Mouse (Mus musculus) lung, postnatal 0 days (tissue): ENCODE measurements around the gene Hmcn2. TPM values are rescaled to one million over a fixed set of nuclear protein-coding genes. Genes with fewer than 3 reads are reported as not detected.

Source experiments
- ATAC-seq: fragments of 200-750 bp; cut with Nextera tagmentation; 2 replicates; pipeline ENCODE4 v1.8.0; 2017; ENCODE audit warnings: moderate library complexity
- DNase-seq: peaks from one replicate; pipeline ENCODE4 v3.0.0-alpha.2; 2016; ENCODE audit warnings: low spot score
- H3K27ac ChIP-seq: fragments of 300-500 bp; sonication (generic); 2 replicates; pipeline ENCODE4 v1.5.1; 2014; ENCODE audit warnings: antibody characterized with exemption, mild to moderate bottlenecking, low read length, mixed read lengths
- H3K27me3 ChIP-seq: fragments of 300-500 bp; sonication (generic); replicated peaks from 2 replicates; pipeline ENCODE4 v1.6.1; 2014; ENCODE audit warnings: low read length, mixed read lengths; ENCODE audit not compliant: insufficient read depth
- H3K36me3 ChIP-seq: fragments of 300-500 bp; sonication (generic); 2 replicates; pipeline ENCODE4 v1.6.1; 2014; ENCODE audit warnings: low read length, mixed read lengths; ENCODE audit not compliant: insufficient read depth
- H3K4me1 ChIP-seq: fragments of 300-500 bp; sonication (generic); 2 replicates; pipeline ENCODE4 v1.6.1; 2014; ENCODE audit warnings: antibody characterized with exemption, low read depth, low read length, mixed read lengths; ENCODE audit not compliant: insufficient read depth
- H3K4me2 ChIP-seq: fragments of 300-500 bp; sonication (generic); replicated peaks from 2 replicates; pipeline ENCODE4 v1.6.1; 2014; ENCODE audit warnings: low read depth, mild to moderate bottlenecking, low read length, moderate library complexity, mixed read lengths
- H3K4me3 ChIP-seq: fragments of 300-500 bp; sonication (generic); 2 replicates; pipeline ENCODE4 v1.5.1; 2014; ENCODE audit warnings: low read depth, low read length
- H3K9ac ChIP-seq: fragments of 300-500 bp; sonication (generic); replicated peaks from 2 replicates; pipeline ENCODE4 v1.6.1; 2014; ENCODE audit warnings: low read depth, mild to moderate bottlenecking
- H3K9me3 ChIP-seq: fragments of 300-500 bp; sonication (generic); 2 replicates; pipeline ENCODE4 v1.6.1; 2016; ENCODE audit warnings: low read length, mixed read lengths
- CTCF ChIP-seq: IDR thresholded peaks from 2 replicates; pipeline ENCODE4 v1.5.1; 2016; ENCODE audit warnings: antibody characterized with exemption, mild to moderate bottlenecking
- EP300 ChIP-seq: IDR thresholded peaks from 2 replicates; pipeline ENCODE4 v1.6.1; 2016; ENCODE audit warnings: antibody characterized with exemption, mild to moderate bottlenecking, control low read depth
- WGBS: fragments of 180-500 bp; shearing (Covaris S2); extraction: QIAGEN DNeasy Blood & Tissue Kit; methylation state at CpG from one replicate; pipeline ENCODE4 v1.1.7; 2014; 5-methylcytosine and 5-hydroxymethylcytosine counted together
- polyA plus RNA-seq: library from polyadenylated mRNA; unstranded; fragments of >200 nt; fragmentation: Nextera tagmentation; extraction: Ambion mirVana; gene quantifications from 2 replicates; pipeline ENCODE4 v1.2.1, GENCODE M21; 2015

Hmcn2 gene
- polyA plus RNA-seq, 1 experiment from 2014 or later = 1.1 TPM

DNA sequence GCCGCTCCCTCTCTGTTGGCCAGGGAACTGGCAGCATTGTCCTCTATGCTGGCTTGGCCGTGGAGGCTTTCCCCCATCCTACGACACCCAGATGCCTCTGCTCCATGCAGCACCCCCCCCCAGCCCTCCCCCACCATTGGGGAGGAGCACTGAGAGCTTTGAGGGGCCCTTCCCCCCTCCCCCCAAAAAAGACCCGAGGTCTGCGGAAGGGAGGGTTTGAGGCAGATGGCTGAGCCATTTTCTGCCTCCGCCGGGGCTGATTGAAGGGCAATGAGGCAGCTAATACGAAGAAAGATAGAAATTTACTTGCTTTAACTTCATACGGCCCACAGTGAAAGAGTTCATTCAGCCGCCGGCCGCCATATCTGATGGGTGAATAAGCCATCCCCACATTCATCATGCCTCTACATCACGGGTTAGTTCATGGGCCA is 180.8 kb downstream of the Hmcn2 start:
- H3K4me3 ChIP-seq = no peak overlapping the region
- no peaks in the 10 kb centered on the region for H3K36me3 ChIP-seq
- H3K27me3 ChIP-seq = no peaks in the 10 kb centered on the region
- no peak overlapping the region for H3K27ac ChIP-seq
- TF ChIP-seq EP300 (no peak), CTCF (no peak)
- no peak for ATAC-seq
- WGBS = 68% methylated on average over 12 of the region's 13 CpGs
- no peaks in the 10 kb centered on the region for H3K4me1 ChIP-seq
- DNase-seq = no peak
- no peak overlapping the region for H3K9ac ChIP-seq
- no peaks in the 10 kb centered on the region for H3K9me3 ChIP-seq
- no peak overlapping the region for H3K4me2 ChIP-seq

DNA sequence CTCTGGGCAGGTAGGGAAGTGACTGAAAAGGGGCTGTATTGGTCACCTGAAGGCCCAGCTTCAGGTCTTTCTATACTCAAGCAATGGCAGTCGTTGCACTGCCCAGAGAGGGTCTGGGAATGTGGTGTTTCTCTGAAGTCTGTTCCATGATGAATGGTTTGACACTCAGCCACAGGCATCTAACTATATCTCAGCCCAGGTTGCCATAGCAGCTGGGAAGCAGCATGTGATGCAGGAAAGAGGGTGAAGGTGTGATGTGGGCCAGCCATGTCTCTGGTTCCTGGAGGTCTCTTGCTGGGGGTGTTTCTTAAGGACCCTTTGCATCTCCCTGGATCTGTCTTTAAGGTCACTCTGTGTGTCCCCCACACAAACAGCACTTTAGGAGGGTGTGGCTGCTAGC is 181.9 kb downstream of the Hmcn2 start:
- no peak for ATAC-seq

DNA sequence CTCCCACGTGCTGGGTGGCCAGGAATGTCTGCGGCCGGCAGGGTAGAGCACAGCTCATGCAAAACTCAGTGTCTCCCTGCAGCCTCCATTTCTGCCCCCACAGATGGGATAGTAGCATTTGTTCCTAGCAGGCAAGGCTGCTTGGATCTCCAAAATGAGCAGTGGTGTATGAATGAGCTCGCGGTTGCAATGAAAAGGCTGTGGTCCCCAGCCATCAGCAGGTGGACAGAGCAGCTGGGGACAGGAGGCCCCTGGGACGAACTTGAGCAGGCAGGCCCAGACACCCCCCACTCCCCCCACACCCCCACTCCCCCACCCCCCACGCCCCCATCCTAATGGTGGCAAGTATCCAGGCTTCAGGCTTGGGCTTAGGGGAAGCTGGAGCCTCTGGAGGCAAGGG is 182.9 kb downstream of the Hmcn2 start:
- Histone ChIP-seq H3K36me3 (no peaks in the 10 kb centered on the region), H3K27me3 (no peaks in the 10 kb centered on the region), H3K4me3 (no peak overlapping the region), H3K9me3 (no peaks in the 10 kb centered on the region), H3K27ac (no peak overlapping the region), H3K4me1 (no peaks in the 10 kb centered on the region), H3K9ac (no peak overlapping the region), H3K4me2 (no peak overlapping the region)
- DNase-seq = no peak
- ATAC-seq = no peak
- 73% methylated on average over 7 of the region's 7 CpGs for WGBS
- no peak for TF ChIP-seq EP300
- TF ChIP-seq CTCF = no peak

More for the DNA sequence above, 181.9 kb downstream of the Hmcn2 start:
- TF ChIP-seq EP300 (no peak), CTCF (no peak)
- Histone ChIP-seq H3K4me2 (no peak overlapping the region), H3K9ac (no peak overlapping the region), H3K4me1 (no peaks in the 10 kb centered on the region), H3K27me3 (no peaks in the 10 kb centered on the region), H3K36me3 (no peaks in the 10 kb centered on the region), H3K27ac (no peak overlapping the region), H3K4me3 (no peak overlapping the region), H3K9me3 (no peaks in the 10 kb centered on the region)
- 13% methylated on average over 1 of the region's 1 CpGs for WGBS
- DNase-seq = no peak

- TF ChIP-seq CTCF (no peak), EP300 (no peak)
- DNase-seq (no peak), ATAC-seq (no peak)
- no peak overlapping the region for H3K27ac ChIP-seq
- H3K36me3 ChIP-seq = no peaks in the 10 kb centered on the region
- 71% methylated on average over 19 of the region's 19 CpGs for WGBS
- no peaks in the 10 kb centered on the region for H3K27me3 ChIP-seq
- no peaks in the 10 kb centered on the region for H3K4me1 ChIP-seq
- no peaks in the 10 kb centered on the region for H3K9me3 ChIP-seq
- H3K4me2 ChIP-seq = no peak overlapping the region
- no peak overlapping the region for H3K4me3 ChIP-seq
- no peak overlapping the region for H3K9ac ChIP-seq
These were observed 183.4 kb downstream of the Hmcn2 start for GRCm38 (mm10) chr2:31497635-31498034.

GRCm38 (mm10) chr2:31499327-31500291 is 185.4 kb downstream of the Hmcn2 start:
- H3K4me1 ChIP-seq = no peaks in the 10 kb centered on the region
- WGBS = 64% methylated on average over 21 of the region's 21 CpGs
- no peak overlapping the region for H3K4me3 ChIP-seq
- H3K9ac ChIP-seq = no peak overlapping the region
- H3K36me3 ChIP-seq = no peaks in the 10 kb centered on the region
- ATAC-seq = no peak
- TF ChIP-seq CTCF (no peak), EP300 (no peak)
- H3K9me3 ChIP-seq = no peaks in the 10 kb centered on the region
- H3K27me3 ChIP-seq = no peaks in the 10 kb centered on the region
- H3K27ac ChIP-seq = no peak overlapping the region
- H3K4me2 ChIP-seq = no peak overlapping the region
- DNase-seq = no peak

GRCm38 (mm10) chr2:31500292-31501204 is 186.3 kb downstream of the Hmcn2 start:
- Histone ChIP-seq H3K27me3 (no peaks in the 10 kb centered on the region), H3K9ac (no peak overlapping the region), H3K36me3 (no peaks in the 10 kb centered on the region), H3K4me2 (no peak overlapping the region), H3K27ac (no peak overlapping the region), H3K9me3 (no peaks in the 10 kb centered on the region), H3K4me1 (no peaks in the 10 kb centered on the region), H3K4me3 (no peak overlapping the region)
- TF ChIP-seq CTCF (no peak), EP300 (no peak)
- WGBS = 91% methylated on average over 24 of the region's 24 CpGs
- DNase-seq (no peak), ATAC-seq (no peak)
